Mouse (Mus musculus) kidney, postnatal 25 days (tissue): ENCODE data around the gene Samsn1.

ENCODE experiments used
- DNase-seq, 2 experiments: peaks; one replicate each; pipeline ENCODE4 v3.0.0; 2021; ENCODE audit warnings: mixed read lengths in 2 of 2

Gene Samsn1

DNA sequence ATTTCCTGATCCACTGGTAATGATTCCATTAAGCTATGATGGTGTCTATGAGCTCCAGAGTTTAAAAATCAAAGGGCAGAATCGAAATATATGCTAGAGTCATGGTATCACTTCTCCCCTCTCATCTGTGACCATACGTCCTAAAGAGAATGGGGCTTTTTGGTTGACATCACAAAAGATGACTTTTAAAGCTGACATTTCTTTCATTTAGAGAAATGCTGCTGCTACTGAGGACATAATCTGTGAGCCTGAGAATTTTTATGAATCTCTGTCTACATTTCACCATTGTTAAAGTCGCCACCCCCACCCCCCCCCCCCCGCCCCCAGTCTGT lies 91.9 kb downstream of the Samsn1 start:
- DNase-seq: no peak

DNA sequence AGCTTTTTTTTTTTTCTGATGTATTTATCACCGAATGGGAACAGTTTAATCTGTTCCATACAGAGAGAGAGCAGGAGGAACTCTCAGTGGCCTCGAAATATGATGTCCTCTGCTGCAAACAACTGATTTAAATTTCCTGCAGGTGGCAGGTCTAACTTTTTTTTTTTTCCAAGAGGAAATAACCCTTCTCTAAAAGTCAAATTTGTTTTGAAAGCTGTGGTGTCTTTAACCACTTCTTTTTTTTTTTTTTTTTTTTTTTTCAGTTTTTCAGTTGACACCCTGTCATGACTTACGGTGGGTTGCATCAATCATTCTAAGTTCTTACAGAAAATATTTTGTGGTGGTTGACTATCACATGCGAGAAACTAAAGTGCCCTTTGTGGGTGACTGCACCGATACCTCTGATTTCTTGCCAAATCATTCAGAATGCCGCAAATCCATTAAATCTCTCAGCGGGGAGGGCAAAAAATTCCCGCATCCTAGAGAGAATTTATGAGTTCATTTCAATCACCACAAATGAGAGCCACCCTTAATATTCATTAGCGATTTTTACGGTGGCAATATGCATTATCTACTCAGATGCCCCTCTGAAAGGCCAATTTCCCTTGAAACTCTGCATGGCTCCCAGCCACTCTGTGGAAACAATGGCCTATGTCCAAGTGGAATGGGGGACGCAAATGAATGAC lies 92.4 kb downstream of the Samsn1 start:
- DNase-seq: no peak

DNA sequence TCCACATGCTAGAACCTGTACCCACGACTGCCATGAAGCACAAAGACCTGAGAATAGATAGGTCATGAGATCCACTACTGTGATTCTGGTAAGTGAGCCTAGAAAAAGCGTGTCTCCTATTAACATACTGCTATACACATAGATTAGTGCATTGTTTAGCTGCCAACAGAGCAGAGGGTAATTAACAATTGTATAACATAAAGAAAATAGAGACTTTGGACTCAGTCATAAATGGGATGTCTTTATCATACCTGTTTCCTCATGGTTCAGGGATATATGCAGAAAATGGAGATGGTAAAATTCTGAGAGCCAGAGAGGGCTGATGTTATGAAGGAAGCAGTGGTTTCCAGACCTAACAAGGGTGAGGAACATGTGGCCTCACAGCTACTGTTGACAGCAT lies 95.6 kb downstream of the Samsn1 start:
- DNase-seq: no peak

DNA sequence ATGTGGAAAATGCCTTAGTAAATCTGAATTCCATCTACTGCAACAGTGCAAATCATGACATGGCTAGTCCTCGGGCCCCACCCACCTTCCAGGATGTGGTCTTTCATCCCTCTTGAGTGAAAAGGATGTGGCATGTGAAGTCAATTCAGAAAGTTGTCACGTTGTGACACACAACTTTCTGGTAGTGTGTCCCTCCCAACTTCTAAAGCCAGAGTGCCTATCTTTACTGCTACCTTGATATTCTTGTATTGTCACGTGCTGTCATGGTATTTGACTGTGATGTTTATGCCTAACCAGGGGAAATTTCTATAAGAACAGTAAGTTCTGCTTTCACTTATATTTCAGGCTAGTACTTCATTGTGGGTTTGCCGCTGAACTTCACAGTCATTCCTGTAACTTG lies 101.2 kb downstream of the Samsn1 start:
- DNase-seq: no peak

DNA sequence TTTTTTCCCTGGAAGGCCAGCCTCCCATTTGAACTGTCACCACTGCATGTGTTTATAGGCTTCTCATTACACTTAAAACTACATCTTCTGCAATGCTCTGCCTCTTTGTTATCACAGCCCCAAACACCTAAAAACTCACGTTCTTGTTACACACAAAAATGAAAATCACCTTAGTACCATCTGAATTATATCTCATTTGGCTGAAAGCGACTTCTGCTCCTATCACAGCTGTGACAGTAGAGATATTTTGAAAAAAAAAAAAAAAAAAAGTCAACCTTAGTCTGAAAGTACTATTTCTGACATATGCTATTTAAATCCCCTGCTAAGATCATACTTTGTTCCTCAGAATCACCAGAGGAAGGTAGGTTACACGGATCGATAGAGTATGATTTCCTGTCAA lies 102.8 kb downstream of the Samsn1 start:
- DNase-seq: no peak

DNA sequence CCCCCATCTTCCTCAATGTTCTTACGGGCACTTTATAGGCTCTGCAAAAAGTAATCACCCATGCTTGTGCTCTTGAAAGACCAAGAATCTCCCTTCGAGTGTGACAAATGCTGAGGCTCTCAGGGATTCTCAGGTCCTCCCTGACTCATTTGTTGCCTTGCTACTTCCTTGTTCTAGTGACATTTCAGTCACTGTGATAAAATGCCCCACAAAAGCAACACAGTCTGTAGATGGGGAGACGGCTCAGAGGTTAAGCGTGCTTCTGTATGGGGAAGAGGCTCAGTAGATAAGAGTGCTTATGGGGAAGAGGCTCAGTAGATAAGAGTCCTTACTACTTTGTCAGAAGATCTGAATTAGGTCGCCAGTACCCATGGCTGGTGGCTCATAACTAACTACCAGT lies 104.4 kb downstream of the Samsn1 start:
- DNase-seq: no peak

DNA sequence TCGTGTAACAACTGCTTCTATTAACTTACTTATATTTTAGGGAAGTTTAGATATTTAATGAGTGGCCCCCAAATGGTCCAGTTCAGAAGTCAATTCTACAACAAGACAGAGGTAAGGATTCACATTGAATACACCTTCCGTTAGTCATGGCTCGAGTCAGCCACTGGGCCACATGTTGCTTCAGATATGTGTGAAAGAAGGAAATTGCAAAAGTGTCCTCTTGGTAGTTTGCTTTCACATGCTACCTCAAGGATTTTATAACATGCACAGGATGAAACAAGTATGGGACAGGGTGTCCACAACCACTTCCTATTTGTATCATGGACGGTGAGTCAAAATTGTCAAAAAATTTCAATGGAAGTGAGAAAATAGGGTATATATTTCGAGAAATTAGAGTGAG lies 110.0 kb downstream of the Samsn1 start:
- no peak for DNase-seq

DNA sequence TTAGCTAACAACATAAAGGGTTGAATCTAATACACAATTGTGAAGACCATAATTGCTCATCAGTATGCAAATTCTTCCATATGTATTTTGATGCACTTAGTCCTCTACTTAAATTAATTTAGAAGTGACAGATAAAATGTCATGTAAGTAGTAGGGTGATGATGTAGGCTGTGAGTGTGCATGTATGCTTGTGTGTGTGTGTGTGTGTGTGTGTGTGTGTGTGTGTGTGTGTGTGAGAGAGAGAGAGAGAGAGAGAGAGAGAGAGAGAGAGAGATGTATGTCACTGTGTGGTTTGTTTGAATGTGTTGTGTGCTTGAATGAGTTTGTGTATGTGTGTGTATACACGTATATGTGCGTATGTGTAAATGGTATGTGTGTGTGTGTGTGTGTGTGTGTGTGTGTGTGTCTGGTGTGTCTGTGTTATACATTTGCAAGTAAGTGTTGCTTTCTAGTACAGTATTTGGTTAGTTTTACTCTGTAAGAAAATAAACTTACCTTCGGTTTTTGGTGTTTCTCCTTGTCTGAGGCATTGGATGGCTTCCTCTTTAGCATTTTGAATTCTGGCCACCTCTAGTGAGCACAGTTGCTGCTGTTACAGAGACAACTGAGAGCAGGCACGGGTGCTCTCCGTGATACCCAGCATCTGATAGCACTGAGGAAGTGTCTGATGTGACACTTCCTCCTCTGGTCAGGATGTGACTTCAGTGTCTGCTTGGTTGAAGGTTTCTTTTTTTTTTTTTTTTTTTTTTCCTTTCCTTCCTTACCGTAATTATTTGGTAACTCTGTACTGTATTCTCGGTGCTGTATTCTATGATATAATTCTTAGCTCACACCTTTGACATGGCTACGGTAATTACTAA lies 113.2 kb downstream of the Samsn1 start:
- DNase-seq: peak in 1 of 2 experiments; percentile 47

DNA sequence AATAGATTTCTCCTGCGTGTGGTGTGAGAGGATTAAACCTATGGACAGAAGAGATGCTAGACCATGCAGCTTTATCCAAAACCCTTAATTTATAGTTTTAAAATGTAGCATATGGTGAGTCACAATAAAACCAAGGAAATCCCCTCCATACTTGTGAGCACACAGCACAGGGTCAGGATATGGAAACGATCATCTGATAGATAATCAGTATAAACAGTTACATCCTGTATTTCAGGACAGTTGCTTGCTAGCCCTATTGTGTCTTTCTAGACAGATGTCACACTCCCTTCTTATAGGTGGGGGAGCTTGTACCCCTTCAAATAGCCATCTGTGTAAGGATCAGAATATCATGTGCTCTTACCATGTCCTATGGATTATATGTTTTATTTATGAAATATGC lies 115.3 kb downstream of the Samsn1 start:
- no peak for DNase-seq

DNA sequence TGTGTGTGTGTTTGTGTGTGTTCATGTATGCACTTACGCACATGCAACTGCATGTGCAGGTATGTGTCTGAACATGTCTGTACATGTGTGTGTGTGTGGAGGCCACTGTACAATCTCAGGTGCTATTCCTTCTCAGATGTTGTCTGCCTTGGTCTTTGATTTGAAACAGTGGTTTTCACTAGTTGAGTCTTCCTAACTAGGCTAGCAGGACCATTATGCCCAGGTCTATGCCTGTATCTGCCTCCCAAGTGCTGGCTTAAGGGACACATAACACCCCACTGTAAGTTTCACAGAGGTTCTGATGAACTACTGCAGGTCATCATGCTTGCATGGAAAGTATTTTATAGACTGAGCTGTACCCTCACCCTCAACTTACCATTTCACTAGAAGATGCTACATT lies 115.8 kb downstream of the Samsn1 start:
- no peak for DNase-seq

DNA sequence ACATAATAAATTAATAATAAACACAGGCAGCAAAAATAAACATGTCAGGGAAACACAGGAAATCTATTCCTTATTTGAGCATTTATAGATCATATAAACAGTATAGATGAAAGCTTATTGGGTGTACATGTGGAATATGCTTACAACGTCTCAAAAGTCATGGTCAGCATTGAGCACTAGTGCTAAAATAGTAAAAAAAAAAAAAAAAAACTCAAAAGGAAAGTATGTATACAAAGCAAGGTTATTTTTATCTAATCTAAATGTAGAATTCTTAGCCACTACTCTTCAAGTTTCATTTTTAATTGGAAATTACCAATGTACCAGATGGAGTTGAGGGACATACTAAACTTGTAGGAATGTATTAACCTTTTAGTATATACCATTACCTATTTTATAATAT lies 116.8 kb downstream of the Samsn1 start:
- no peak for DNase-seq

DNA sequence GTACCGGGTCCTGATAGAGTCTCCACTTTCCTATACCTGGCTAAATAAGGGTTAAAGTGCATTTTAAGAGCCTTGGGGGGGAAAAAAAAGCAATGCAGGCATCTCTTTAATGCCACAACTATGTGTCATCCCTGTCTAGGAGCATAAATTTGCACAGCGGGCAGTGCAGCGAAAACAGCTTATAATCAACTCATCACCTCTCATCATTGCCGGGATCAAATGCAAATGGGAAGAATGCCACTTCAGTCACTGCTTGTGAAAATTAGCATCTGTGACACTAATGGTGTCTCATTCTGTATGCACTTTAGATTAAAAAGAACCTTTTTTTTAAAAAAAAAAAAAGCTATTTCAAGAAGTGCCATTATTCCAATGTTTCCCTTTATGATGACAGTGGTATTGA lies 118.0 kb downstream of the Samsn1 start:
- no peak for DNase-seq

DNA sequence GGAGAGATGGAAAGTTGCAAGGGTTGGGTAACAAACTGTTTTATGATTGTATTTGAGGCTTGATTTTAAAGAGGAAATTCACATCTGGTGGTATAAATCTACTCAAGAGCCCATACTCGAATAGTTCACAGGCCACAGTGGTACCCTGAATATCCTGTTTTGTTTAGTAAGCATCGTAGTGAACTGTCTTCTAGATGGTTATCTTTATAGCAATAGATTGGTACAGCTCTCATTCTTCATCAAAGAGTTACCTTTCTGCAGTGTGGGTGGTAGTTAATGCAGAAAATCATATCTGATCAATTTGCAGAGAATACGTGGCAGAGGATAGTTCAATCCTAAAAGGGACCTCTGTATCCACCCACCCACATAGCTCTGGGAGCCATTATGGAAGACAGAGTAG lies 119.1 kb downstream of the Samsn1 start:
- no peak for DNase-seq

DNA sequence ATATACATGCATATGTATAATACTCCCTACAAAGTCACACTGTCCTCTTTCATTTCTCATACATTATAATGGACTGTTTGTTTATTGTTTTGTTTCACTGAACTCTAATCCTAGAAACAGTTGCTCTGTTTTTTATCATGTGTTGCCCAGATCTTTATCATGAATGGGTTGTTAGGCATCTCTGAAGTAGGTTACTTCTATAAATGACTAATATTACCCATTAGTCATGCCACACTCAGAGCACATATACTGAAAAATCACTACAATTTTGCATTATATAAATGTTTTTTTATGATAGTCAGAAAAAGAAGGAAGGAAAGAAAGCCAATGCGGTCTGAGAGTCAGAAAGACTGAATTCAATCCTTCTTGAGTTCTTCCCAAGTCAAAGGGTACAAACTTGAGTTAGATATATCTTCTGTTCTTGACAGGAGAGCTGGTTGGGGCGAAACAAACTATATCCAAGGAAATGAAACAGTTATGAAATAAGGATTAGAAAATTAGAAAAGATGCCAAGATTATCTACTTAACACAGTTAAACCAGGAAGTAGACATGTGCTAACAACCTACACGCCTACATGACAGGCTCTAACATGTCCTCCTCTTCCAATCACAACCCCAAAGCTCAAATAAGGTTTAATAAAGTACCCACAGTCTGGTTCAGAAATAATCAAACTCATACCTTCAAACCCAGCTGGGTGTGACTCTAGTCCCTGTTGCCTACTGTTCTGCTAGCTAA lies 122.0 kb downstream of the Samsn1 start:
- no peak for DNase-seq

DNA sequence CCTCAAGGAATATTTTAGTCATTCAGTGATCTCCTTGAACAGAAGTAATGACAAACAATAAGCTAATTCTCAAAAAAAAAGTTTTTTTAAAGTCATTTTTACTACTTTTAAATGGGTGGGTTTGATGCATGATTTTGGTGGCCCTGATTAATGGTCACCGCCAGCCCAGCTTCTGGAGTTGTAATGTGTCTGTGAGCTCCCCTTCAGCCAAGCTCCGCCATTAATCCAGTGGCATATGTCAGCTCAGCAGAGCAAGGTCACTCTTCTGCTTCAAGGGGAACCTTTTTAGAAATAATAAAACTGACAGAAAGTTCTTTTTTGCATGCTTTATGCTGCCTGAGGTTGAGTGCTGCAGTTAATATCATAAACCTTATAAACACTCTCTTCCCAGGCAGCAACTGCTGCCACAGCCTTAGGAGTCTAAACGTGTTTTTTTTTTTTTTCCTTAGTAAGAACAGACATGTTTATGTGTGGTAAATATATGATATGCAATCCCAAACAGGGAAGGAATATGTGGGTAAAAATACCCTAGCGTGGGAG lies 124.2 kb downstream of the Samsn1 start:
- DNase-seq: peak in 1 of 2 experiments; percentile 35

DNA sequence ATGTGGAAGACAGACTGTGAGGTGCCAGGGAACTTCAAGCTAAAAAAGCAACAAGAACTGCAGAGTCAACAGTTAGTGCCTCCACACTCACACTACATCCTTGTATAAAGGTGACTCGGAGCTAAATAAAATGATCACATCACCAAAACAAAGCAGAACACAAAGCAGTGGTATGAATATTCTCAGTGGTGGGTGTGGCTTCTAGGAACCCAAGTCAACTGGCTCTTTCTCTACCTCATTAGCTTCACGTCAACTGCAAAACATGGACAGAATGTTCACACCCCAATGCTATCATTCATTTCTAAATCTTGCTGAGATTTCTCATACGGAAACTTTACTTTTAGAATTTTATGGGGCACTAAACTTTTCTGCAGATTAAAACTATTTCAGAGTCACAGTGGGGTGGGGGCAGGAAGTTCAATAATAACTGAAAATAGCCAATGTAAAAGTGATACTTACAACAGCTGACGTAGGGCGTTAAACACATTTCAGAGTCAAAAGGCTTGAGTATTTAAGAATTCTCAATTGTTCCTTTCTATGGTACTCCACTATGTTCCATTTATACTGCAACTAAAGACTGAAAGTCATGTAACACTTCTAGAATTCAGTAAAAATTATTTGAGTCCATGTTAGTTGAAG lies 127.7 kb downstream of the Samsn1 start:
- DNase-seq: no peak

DNA sequence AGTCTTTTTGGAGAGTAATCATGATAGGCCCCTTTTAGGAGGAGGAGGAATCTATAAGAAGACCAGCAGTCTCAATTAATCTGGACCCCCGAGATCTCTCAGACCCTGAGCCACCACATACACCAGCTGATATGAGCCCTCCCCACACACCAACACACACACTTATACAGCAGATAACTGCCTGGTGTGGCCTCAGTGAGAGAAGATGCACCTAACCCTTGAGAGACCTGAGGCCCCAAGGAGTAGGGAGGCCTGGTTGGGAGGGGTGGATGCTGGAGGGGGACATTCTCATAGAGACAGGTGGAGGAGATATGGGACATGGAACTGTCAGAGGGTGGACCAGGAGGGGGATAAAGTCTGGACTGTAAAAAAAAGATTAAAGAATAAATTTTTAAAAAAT lies 128.6 kb downstream of the Samsn1 start:
- DNase-seq: no peak

DNA sequence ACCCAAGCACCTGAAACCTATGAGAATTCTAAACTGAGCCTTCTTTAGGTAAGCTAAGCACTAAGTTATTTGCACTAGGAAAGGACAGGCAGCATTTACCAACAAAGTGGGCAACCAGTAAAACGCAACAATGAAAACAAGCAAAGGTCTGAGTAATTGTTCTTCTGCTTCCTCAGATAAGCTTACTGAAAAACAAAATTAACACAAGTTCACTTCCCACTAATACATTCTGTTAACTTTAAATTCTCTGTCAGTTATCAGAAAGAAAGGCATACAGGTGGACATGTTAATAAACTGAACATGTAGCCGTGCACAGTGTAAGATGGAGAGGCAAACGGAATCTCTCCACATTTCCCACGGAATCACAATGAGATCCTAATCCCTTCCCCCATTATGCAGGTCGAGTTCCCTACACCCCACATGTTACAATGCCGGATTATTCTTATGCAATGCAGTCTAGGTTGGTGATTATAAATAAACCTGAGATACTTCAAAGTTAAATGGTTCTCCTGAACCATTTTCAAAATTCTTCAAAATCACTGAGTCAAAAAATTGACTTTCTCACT lies 132.9 kb downstream of the Samsn1 start:
- DNase-seq: no peak

DNA sequence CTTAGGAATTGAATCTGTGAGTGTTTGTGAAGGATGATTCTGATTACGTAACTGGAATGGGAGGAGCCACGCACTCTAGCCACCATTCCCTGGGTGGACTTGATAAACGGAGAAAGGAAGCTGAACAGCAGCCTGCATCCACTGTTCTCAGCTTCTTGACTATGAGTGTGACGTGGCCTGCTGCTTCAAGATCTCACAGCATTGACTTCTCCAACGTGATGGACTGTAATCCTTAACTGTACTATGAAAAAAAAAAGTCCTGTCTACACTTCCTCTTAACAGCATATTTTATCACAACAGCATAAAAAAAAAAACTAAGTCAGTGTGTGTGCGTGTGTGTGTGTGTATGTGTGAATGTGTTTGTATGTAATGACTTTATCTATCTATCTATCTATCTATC lies 134.9 kb downstream of the Samsn1 start:
- no peak for DNase-seq

DNA sequence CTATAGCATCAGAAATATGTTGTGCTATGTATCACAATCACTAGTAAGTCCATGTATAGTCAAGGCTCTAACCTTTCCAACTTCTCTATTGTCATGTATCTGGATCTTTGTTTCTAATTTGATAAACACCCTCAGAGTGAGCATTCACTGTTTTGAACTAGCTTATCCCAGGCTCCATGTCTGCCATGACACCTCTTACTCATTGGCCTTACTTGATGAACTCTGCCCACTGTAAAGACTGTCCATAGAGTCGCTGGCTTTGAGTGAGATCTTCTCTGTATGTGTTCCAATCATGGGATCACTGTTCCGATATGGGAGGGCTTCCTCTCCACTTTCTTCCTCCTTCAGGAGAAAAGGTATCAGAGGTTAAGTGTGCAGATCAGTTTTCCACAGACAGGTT lies 143.2 kb downstream of the Samsn1 start:
- DNase-seq: no peak

DNA sequence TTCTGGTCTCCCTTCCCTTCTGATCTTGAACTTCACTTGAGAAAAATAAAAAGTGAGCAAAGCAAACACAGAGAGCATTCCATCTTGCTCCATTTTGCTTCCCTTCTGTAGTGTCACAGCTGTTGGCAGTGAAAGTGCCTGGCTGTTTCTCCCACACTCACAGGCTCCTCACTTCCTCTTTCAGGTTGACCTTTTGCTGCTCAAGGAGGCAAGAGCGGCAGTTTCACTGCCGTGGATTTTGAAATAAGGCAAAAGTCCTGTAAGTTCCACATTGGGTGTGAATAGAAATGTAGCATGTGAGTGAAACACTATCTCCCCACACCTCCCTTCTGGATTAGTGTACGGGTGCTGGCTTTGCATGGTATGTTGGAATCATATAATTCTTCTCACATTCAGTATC lies 144.9 kb downstream of the Samsn1 start:
- peak in 1 of 2 experiments; percentile 36 for DNase-seq

DNA sequence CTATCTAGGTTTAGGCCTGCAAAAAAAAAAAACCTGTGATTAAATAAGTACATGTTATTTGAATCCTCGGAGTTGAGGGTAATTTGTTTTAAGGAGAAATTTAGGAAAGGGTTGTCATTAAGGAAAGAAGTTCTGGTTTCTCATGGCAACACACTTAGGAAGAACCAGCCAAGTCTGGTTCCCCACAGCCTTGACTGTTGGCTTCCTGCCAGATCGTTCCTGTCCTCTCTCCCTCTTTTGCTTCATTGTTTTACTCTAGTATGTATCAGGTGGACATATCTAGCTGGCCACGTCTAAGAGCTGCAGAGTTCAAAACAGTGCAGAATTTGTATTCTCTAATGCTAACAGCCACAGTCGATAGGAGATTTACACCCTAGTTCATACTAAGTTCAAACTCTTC lies 146.2 kb downstream of the Samsn1 start:
- peak in 1 of 2 experiments; percentile 9 for DNase-seq

DNA sequence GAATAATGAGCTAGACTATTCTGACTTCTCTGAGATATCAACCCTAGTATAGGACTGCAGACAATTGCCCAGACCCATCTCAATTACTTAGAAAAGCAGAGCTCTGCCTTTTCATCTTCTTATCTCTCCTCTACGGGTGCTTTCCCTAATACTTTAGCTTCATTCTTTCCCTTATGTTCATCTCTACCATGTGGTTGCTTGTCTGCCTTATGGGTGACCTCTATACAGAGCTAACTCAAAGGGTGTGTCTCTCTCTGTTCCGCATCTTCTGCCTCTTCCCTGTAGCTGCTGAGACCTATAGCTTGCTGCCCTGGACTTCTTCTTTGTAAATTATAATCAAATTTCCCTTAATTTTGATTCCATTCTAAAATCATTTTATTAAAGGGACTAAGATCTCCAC lies 147.6 kb downstream of the Samsn1 start:
- no peak for DNase-seq
